Mouse (Mus musculus): ENCODE data around the gene Ptprd.

- no peak for TF ChIP-seq CHD2 (IDR thresholded peaks at IDR 0.05; ENCODE audit: low read depth, low read length)
- TF ChIP-seq ZNF384 (IDR thresholded peaks at IDR 0.05; ENCODE audit: low read depth, low read length) = no peak
- no peak for TF ChIP-seq ZC3H11A (IDR thresholded peaks at IDR 0.05; ENCODE audit: borderline replicate concordance, low read depth, low read length)
- no peak for TF ChIP-seq HCFC1 (IDR thresholded peaks at IDR 0.05; ENCODE audit: borderline replicate concordance, insufficient read depth, low read length)
- no peak for TF ChIP-seq MAFK (IDR thresholded peaks at IDR 0.05; ENCODE audit: insufficient read depth, low read depth, low read length)
These were observed 1207.3 kb downstream of the Ptprd start for GRCm38 (mm10) chr4:77004483-77004882.
